Mouse (Mus musculus): ENCODE results near the gene Htr7. TPM values are rescaled to one million over a fixed set of nuclear protein-coding genes. Genes with fewer than 3 reads are reported as not detected.

The Htr7 gene
- total and polyA plus RNA-seq, 2 experiments from 2014 or later: 15.4 to 28.8 TPM

DNA sequence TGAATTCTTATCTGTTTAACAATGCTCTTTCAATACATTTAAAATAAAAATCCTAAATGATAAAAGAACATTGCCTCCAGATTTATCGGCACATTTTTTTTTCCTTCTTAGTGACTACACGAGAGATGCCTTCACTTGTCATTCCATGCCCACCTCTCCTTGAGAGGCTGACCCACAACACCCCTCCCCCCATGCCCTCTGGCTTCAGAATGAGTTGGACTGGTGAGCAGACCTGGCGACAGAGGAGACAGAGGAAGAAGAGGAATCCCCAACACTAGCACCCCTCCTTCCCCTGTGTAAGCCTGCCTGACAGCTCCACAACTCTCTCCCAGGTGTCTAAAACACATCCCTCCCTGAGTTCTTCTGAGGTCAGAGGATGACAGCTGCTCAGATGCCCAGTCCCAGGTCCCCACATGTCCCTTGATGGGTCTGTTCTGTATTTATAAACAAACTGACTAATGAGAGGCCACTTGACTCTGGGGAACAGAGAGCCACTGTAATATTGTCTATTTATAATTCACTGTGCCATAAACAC, 132.3 kb downstream of the Htr7 start:
- Histone ChIP-seq H3K36me3 (ENCODE audit: insufficient read depth, low read length) (no peaks in the 10 kb centered on the region), H3K9ac (replicated peaks; ENCODE audit: low read length, poor library complexity, severe bottlenecking) (no peak overlapping the region), H3K27ac (ENCODE audit: low read depth, low read length) (no peak overlapping the region), H3K27me3 (ENCODE audit: insufficient read depth, low read length) (no peaks in the 10 kb centered on the region), H3K9me3 (ENCODE audit: low read length) (no peaks in the 10 kb centered on the region), H3K4me2 (ENCODE audit: low read depth, low read length, poor library complexity, severe bottlenecking) (no peak overlapping the region), H3K4me3 (ENCODE audit: low read depth, low read length) (no peak overlapping the region), H3K4me1 (ENCODE audit: insufficient read depth, low read length) (no peaks in the 10 kb centered on the region)
- 65% methylated on average over 3 of the region's 3 CpGs for WGBS
- ATAC-seq (ENCODE audit: low FRiP score) (no peak; the same call in 1 of the 2 replicates), DNase-seq (ENCODE audit: low spot score) (no peak)
- TF ChIP-seq CTCF (IDR thresholded peaks at IDR 0.05): no peak

GRCm38 (mm10) chr19:35924418-35924817, 132.9 kb downstream of the Htr7 start:
- Histone ChIP-seq H3K4me1 (ENCODE audit: insufficient read depth, low read length) (no peaks in the 10 kb centered on the region), H3K36me3 (ENCODE audit: insufficient read depth, low read length) (no peaks in the 10 kb centered on the region), H3K4me3 (ENCODE audit: low read depth, low read length) (no peak overlapping the region), H3K27me3 (ENCODE audit: insufficient read depth, low read length) (no peaks in the 10 kb centered on the region), H3K9ac (replicated peaks; ENCODE audit: low read length, poor library complexity, severe bottlenecking) (no peak overlapping the region), H3K9me3 (ENCODE audit: low read length) (no peaks in the 10 kb centered on the region), H3K27ac (ENCODE audit: low read depth, low read length) (no peak overlapping the region), H3K4me2 (ENCODE audit: low read depth, low read length, poor library complexity, severe bottlenecking) (no peak overlapping the region)
- 52% methylated on average over 5 of the region's 5 CpGs for WGBS
- DNase-seq (ENCODE audit: low spot score) (peak; percentile 86), ATAC-seq (ENCODE audit: low FRiP score) (peak; percentile 88)
- TF ChIP-seq CTCF (IDR thresholded peaks at IDR 0.05): no peak

Other genes with a start within 250 kb of the Htr7 start
- gene Rpp30, start 26.2 kb upstream of the Htr7 start, total RNA-seq (2014; rRNA removed): 19.0 and 27.3 TPM in 2 replicates
- gene Rpp30, start 26.2 kb upstream of the Htr7 start, polyA plus RNA-seq (2015; fragmentation: Nextera tagmentation; extraction: Ambion mirVana): 71.5 and 73.8 TPM in 2 replicates
- not detected in 2 replicates for gene Ankrd1, start 62.6 kb upstream of the Htr7 start, total RNA-seq (2014; rRNA removed)
- gene Ankrd1, start 62.6 kb upstream of the Htr7 start, polyA plus RNA-seq (2015; fragmentation: Nextera tagmentation; extraction: Ambion mirVana): 0.11 TPM in 2 replicates